Mouse (Mus musculus): ENCODE results near the gene Sfxn3.
A peak's percentile ranks its signal among the peaks of the same experiment; 100 is the strongest.

Gene Sfxn3

GRCm38 (mm10) chr19:45047417-45047934 lies at the start of gene Sfxn3:
Sfxn3 (plus strand) TSS chr19:45047503.
- peak; percentile 71 to 77 for DNase-seq

GRCm38 (mm10) chr19:44997786-44998185 lies 49.5 kb upstream of the Sfxn3 start:
- no peak for DNase-seq

- DNase-seq: no peak
Measured at GRCm38 (mm10) chr19:44999647-45000046, 47.7 kb upstream of the Sfxn3 start.

DNA sequence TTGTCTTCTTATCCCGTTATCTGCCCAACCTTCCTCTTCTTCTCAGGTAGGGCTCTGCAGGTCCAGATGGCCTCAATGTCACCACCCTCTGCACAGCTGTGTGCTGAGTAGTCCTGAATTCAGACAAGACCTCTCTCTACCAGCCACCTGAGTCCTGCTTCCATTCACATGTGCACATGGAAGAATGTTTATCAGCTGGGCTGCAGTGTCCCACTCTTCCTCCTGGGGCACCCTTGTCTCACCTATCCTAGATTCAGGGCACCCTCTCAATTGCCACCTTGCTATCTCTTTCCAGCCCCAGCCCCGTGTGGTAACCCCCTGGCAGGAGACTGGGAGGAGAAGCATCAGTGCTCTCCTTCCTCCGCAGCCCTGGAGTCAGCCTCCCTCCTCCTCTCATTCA lies 45.0 kb upstream of the Sfxn3 start:
- DNase-seq: no peak

GRCm38 (mm10) chr19:45003740-45004516 lies 43.4 kb upstream of the Sfxn3 start:
- DNase-seq: no peak

GRCm38 (mm10) chr19:45005444-45005843 lies 41.9 kb upstream of the Sfxn3 start, which contains the start of gene Twnk:
Twnk (plus strand) TSS chr19:45005663.
- DNase-seq: peak; percentile 79 to 89

DNA sequence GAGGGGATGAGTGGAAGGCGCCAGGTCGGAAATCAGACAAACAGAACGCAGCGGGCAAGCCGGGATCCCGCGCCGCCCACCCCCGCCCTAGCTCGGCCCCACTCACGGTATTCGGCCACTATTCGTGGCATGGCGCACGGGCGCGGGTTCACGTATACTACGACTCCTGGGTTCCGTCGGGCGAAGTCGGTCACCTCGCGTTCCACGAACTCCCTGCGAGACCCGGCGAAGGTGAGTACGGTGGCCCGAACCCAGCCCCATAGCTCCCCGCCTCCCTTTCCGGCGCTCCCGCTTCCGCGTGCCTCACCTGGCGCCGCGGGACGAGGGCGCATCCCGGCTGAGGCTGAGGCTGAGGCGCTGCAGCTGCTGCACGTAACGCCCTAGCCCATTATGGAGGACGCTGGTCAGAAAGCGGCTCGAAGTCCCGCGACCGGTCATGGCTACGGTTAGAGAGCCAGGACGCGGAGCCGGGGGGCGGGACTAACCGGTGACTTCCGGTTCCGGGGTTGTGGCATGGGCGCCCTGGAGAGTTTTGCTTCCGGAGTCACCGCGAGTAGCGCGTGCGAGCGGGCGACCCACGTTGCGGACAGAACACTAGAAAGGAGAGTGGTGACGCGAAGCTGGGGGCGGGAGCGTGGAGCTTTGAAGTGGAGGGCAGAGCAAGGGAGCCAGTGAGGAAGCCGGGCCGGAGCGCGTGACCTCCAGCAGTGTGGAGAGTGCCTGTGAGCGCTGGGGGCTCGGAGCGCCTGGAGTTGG lies 41.2 kb upstream of the Sfxn3 start, which contains the start of gene Mrpl43:
Gene Mrpl43, minus strand, starts transcription at position 486 of the 756 bp plus-strand sequence.
- peak; percentile 90 to 97 for DNase-seq

DNA sequence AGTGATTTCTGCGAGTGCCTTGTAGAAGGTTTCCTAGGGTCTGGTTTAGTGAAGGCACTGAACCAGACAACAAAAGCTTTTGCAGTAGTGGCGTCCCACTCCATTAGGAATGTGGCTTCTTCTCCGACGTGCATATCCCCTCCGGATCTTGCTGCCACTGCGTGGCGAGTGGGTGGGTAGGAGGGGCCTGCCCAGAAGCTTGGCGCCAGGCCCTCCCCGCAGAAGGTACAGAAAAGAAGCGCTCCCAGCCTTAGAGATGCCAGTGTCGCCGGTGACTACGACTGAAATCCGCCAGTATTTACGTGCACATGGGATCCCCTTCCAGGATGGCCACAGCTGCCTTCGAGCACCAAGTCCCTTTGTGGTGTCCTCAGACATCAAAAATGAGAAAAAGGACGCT lies 40.3 kb upstream of the Sfxn3 start:
- no peak for DNase-seq

- DNase-seq: no peak
Measured at GRCm38 (mm10) chr19:45007425-45008191, 39.7 kb upstream of the Sfxn3 start.

DNA sequence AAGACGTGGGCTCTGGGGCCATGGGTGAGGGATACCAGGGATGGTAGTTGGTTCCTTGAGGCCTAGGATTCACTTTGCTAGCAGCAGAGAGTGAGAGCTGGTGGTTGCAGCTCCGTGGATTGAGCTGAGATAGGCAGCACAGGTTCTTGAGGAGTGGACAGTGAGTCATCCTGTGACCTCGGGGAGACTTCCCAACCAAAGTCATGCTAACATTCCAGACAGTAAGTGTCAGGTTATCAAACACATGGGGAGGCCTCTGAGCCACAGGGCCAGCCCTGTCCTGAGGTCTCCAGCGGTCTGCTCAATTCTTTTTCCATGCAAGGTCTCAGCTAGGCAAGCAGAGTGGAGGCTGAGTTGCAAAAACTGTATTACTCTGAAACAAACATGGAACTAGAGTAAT lies 36.7 kb upstream of the Sfxn3 start:
- DNase-seq: no peak

- DNase-seq: no peak
Measured at GRCm38 (mm10) chr19:45012219-45012618, 35.1 kb upstream of the Sfxn3 start.

GRCm38 (mm10) chr19:45012636-45013035 lies 34.7 kb upstream of the Sfxn3 start:
- no peak for DNase-seq

DNA sequence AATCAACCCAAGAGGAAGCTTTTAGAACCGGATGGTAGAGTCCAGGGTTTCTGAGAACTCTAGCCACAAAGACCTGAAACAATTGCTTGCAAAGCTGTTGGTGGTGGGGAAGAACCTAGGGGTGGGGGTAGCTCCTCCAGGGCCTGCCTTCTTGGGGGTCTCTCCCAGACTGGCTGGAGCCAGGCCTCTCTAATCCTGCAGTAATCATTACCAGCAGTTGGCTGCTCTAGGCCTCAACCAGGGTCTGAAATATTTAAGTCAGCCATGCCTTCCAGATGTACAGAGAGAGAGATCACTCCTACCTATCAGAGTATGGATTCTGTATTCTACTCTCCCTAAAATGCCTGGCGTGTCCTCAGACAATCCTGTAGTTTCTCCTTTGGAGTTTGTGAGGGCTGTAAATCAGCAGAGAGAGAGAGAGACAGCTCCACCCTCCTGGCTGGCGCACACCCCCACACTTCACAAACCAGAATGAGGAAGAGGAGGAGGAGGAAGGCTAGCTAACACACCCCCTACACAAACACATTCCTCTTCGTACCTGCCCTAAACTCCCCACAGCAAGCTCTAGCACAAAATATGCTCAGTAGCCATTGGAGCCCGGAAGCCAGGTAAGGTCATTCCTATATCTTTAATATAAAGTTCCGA lies 33.6 kb upstream of the Sfxn3 start:
- DNase-seq: no peak

- peak in 1 of 2 experiments; percentile 14 for DNase-seq
Measured at GRCm38 (mm10) chr19:45014335-45014971, 32.9 kb upstream of the Sfxn3 start, which contains the start of gene Lzts2. Lzts2 (plus strand) TSS chr19:45014414.

DNA sequence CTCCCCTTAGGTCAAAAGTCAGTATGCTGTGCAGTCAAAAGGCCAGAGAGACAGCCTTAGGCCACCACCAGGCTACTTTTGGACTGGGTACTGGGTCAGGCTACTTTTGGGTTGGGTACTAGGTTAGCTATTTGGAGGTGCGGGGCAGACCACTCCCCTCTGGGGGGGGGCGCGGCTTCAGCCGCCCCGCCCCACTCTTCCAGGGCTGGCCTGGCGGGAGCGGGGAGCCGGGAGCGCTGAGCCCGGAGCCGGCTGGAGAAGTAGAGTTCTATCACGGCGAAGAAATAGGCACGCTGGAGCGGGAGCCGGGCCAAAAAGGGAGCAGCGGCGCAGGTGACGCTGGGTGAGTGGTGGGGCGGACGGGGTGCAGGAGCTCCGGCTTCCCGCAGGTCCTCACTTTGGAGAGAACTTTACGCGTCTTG lies 32.3 kb upstream of the Sfxn3 start:
- peak in 1 of 2 experiments; percentile 28 for DNase-seq

- DNase-seq: peak; percentile 51 to 63
Measured at GRCm38 (mm10) chr19:45015518-45016281, 31.6 kb upstream of the Sfxn3 start.

DNA sequence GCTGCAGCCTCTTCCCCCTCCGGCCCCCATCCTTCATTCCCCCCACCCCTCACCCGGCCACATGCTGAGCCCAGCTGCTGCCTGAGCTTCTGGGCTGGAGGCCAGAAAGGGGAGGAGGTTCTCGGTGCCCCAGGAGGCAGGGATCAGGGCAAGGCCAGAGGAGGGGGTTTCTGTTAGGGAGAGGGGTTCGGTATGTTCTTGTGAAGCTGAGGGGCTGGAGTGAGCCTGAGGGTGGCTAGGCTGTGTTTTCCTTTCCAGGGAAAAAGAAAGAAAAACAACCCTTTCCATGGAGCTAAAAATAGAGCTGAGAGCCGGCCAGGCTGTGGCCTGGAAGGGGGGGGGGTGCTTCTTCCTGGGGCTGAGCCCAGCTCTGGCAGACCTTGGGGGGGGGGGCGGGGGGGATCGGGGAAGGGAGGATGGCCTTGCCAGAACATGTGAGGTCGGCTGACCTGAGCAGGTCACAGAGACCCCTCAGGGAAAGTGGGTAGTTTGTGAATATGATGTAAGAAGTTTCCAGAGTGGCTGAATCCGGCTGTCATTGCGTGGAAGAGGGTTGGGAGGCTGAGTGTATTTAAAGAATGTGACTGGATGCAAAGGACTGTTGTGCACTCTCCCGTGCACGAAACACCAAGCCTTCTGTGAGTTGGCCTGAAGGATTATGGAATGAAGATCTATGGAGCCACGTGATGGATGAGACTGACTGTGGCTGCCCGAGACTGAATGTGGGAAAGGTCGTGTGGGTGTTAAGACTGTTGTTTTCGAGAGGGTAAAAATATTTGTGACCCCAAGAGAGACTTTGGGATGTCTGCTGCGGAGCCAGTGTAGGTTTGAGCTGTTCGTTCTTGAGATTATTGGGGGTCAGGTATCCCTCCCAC lies 30.7 kb upstream of the Sfxn3 start:
- peak in 1 of 2 experiments; percentile 26 for DNase-seq

DNA sequence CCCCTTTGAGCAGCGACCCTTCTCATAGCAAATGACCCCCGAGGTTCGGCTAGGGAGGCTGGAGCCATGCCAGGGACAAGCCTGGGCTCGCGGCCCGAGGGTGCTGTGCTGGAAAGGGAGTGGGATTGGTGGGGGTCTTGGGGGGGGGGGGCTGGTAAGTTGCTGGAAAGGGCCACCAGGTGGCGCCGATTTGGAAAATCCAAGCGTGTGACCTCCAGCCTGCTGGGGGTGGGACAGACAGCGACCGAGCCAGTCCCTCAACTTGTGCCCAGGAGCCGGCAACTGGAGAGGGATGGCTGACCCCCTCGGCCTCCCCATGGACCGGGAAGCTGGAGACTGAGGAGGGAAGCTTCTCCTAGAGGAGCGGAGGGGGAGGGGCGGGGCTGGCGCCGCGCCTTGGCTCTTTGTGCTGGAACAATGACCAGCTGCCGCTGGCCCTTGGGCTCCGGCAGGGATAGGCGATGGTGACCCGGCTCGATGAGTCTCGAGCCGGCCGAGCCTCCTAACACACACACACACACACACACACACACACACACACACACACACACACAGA lies 30.0 kb upstream of the Sfxn3 start:
- peak; percentile 38 to 45 for DNase-seq

GRCm38 (mm10) chr19:45017909-45018308 lies 29.4 kb upstream of the Sfxn3 start:
- peak; percentile 46 to 51 for DNase-seq
